Mouse (Mus musculus): ENCODE measurements around the gene Ndufaf2. TPM values are rescaled to one million over a fixed set of nuclear protein-coding genes. Genes with fewer than 3 reads are reported as not detected.

Gene Ndufaf2
- total and polyA plus RNA-seq, 2 experiments from 2014 or later: 14.8 to 72.0 TPM

DNA sequence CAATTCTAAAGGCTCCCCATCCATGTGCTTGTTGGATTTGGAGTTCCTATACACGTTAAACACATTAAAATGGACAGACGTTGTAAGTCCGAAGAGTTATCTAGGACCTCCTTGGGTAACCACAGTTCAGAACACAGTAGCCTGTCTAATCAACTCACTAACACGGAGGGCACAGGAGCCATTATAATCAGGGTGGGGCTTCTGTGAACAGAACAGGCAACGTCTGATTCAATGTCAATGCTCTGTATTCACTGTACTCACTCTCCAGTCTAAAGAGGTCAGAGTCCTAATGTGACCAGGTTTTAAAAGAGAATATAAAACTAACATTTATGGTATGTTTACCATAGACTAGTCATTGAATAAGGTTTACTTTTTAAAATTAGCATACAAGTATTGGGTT is 63.7 kb downstream of the Ndufaf2 start:
- TF ChIP-seq CTCF (IDR thresholded peaks at IDR 0.05): no peak
- 95% methylated on average over 5 of the region's 5 CpGs for WGBS

DNA sequence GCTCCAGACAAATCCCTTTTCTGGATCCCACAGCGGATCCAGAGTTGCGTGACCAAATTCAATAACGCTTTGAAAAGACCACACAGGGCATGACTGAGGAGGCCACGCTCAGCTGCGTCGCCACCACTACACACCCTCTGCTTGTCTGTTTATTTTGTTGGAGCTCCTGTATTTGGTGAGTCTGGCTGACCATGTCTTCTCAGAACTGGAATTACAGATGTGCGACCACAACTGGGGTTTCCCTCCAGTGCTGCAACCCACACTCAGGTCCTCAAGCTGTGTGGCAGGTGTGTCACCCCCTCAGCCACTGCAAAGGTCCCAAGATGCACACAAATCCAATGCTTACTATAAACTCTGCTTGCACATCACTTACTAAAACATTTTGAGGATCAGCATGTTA is 66.1 kb downstream of the Ndufaf2 start:
- TF ChIP-seq CTCF (IDR thresholded peaks at IDR 0.05): no peak
- ATAC-seq (ENCODE audit: low FRiP score) (no peak), DNase-seq (ENCODE audit: low spot score) (no peak)
- H3K36me3 ChIP-seq (ENCODE audit: insufficient read depth, low read length): peaks cover 6% of the 10 kb centered on the region; the same call in 1 of the 2 replicates
- no peaks in the 10 kb centered on the region for H3K4me1 ChIP-seq (ENCODE audit: insufficient read depth, low read length)
- H3K4me2 ChIP-seq (ENCODE audit: low read depth, low read length, poor library complexity, severe bottlenecking): no peak overlapping the region
- H3K9me3 ChIP-seq (ENCODE audit: low read length): no peaks in the 10 kb centered on the region
- no peaks in the 10 kb centered on the region for H3K27me3 ChIP-seq (ENCODE audit: insufficient read depth, low read length)
- H3K27ac ChIP-seq (ENCODE audit: low read depth, low read length): no peak overlapping the region
- no peak overlapping the region for H3K9ac ChIP-seq (replicated peaks; ENCODE audit: low read length, poor library complexity, severe bottlenecking)
- H3K4me3 ChIP-seq (ENCODE audit: low read depth, low read length): no peak overlapping the region
- 69% methylated on average over 7 of the region's 7 CpGs for WGBS

More for the DNA sequence above, 63.7 kb downstream of the Ndufaf2 start:
- Histone ChIP-seq H3K4me3 (ENCODE audit: low read depth, low read length) (no peak overlapping the region), H3K9ac (replicated peaks; ENCODE audit: low read length, poor library complexity, severe bottlenecking) (no peak overlapping the region), H3K36me3 (ENCODE audit: insufficient read depth, low read length) (peaks cover 6% of the 10 kb centered on the region; the same call in 1 of the 2 replicates), H3K27me3 (ENCODE audit: insufficient read depth, low read length) (no peaks in the 10 kb centered on the region), H3K27ac (ENCODE audit: low read depth, low read length) (no peak overlapping the region), H3K4me1 (ENCODE audit: insufficient read depth, low read length) (no peaks in the 10 kb centered on the region), H3K9me3 (ENCODE audit: low read length) (no peaks in the 10 kb centered on the region), H3K4me2 (ENCODE audit: low read depth, low read length, poor library complexity, severe bottlenecking) (no peak overlapping the region)
- ATAC-seq (ENCODE audit: low FRiP score): no peak
- DNase-seq (ENCODE audit: low spot score): no peak

DNA sequence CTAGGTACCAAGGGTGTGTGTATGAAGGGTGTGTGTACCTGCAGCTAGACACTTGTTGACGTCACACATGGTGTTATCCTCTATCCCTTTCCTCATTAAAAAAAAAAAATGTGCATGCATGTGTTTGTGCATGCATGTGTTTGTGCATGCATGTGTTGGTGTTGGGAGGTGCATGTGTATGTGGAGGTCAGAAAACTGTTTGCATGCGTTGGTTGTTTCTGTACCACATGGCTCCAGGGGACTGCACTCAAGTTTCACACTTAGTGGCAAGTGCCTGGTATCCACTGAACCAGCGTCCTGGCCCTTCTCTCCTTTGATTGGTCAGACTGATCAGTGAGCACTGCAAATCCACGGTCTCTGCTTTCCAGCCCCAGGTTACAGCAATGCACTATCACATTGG is 71.7 kb downstream of the Ndufaf2 start:
- no peak overlapping the region for H3K27ac ChIP-seq (ENCODE audit: low read depth, low read length)
- no peak for DNase-seq (ENCODE audit: low spot score)
- WGBS: 77% methylated on average over 4 of the region's 4 CpGs
- no peak overlapping the region for H3K4me3 ChIP-seq (ENCODE audit: low read depth, low read length)
- TF ChIP-seq CTCF (IDR thresholded peaks at IDR 0.05): no peak
- no peak for ATAC-seq (ENCODE audit: low FRiP score)
- peaks cover 6% of the 10 kb centered on the region; the same call in 1 of the 2 replicates for H3K36me3 ChIP-seq (ENCODE audit: insufficient read depth, low read length)
- no peak overlapping the region for H3K9ac ChIP-seq (replicated peaks; ENCODE audit: low read length, poor library complexity, severe bottlenecking)
- no peaks in the 10 kb centered on the region for H3K4me1 ChIP-seq (ENCODE audit: insufficient read depth, low read length)
- H3K4me2 ChIP-seq (ENCODE audit: low read depth, low read length, poor library complexity, severe bottlenecking): no peak overlapping the region
- H3K27me3 ChIP-seq (ENCODE audit: insufficient read depth, low read length): no peaks in the 10 kb centered on the region
- no peaks in the 10 kb centered on the region for H3K9me3 ChIP-seq (ENCODE audit: low read length)

DNA sequence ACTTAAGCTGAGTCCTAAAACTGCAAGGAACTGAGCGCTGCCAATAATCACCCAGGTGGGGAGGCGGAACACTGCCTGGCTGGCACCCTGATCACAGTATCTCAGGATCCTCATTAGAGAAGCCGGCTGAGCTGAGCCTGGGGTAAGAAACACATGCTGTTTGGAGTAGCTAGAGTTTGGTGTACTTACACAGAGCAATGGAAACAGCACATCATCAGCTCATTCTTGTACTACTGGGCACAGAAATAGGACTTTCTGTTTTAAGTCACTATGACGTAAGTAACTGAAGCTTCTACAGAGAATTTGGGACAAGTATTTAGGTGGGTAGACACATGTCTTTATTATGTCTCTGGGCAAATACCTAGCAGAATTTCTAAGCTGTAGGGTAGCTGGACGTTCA is 72.4 kb downstream of the Ndufaf2 start:
- no peak overlapping the region for H3K4me2 ChIP-seq (ENCODE audit: low read depth, low read length, poor library complexity, severe bottlenecking)
- TF ChIP-seq CTCF (IDR thresholded peaks at IDR 0.05): no peak
- H3K27ac ChIP-seq (ENCODE audit: low read depth, low read length): no peak overlapping the region
- WGBS: 78% methylated on average over 5 of the region's 5 CpGs
- no peak for ATAC-seq (ENCODE audit: low FRiP score)
- H3K9me3 ChIP-seq (ENCODE audit: low read length): no peaks in the 10 kb centered on the region
- H3K9ac ChIP-seq (replicated peaks; ENCODE audit: low read length, poor library complexity, severe bottlenecking): no peak overlapping the region
- no peaks in the 10 kb centered on the region for H3K4me1 ChIP-seq (ENCODE audit: insufficient read depth, low read length)
- H3K36me3 ChIP-seq (ENCODE audit: insufficient read depth, low read length): peaks cover 6% of the 10 kb centered on the region; the same call in 1 of the 2 replicates
- H3K4me3 ChIP-seq (ENCODE audit: low read depth, low read length): no peak overlapping the region
- no peak for DNase-seq (ENCODE audit: low spot score)
- no peaks in the 10 kb centered on the region for H3K27me3 ChIP-seq (ENCODE audit: insufficient read depth, low read length)

DNA sequence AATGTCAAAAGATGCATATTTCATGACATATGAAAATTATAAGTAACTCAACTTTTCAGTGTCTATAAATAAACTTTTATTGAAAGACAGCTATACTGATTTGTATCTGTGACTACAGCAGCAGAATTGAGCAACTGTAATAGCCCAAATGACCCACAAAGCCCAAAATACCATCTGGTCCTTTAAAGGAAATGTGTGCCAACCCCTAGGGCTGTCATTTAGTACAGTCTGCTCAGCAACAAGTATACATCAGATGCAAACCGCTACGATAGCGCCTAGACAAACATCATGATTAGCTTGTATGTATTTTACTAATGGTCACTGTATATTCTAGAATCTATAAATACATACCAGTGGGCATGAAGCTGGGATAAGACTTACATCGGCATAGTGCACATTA is 74.3 kb downstream of the Ndufaf2 start:
- Histone ChIP-seq H3K27me3 (ENCODE audit: insufficient read depth, low read length) (no peaks in the 10 kb centered on the region), H3K4me1 (ENCODE audit: insufficient read depth, low read length) (no peaks in the 10 kb centered on the region), H3K36me3 (ENCODE audit: insufficient read depth, low read length) (no peaks in the 10 kb centered on the region), H3K9ac (replicated peaks; ENCODE audit: low read length, poor library complexity, severe bottlenecking) (no peak overlapping the region), H3K27ac (ENCODE audit: low read depth, low read length) (no peak overlapping the region), H3K9me3 (ENCODE audit: low read length) (no peaks in the 10 kb centered on the region), H3K4me3 (ENCODE audit: low read depth, low read length) (no peak overlapping the region), H3K4me2 (ENCODE audit: low read depth, low read length, poor library complexity, severe bottlenecking) (no peak overlapping the region)
- no peak for ATAC-seq (ENCODE audit: low FRiP score)
- DNase-seq (ENCODE audit: low spot score): no peak
- no peak for TF ChIP-seq CTCF (IDR thresholded peaks at IDR 0.05)
- 94% methylated on average over 4 of the region's 4 CpGs for WGBS

DNA sequence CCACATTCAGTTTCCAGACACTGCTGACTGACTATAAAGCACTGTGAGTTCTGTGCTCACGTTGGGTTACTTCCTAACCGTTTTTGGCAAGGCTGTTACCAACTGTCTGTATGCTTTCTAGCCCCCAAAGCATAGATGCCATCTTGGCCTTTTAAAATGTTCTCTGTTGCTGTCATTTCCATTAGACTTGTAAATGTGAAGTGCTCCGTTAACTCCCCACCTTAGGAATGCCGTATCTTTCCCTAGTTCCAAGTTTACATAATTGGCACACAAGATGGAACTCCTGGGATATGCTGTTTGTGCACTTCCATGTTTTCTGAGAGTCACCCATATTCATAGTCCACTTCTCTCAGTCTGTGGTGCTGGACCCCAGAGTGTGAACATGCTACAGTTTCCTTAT is 80.5 kb downstream of the Ndufaf2 start:
- H3K4me3 ChIP-seq (ENCODE audit: low read depth, low read length): no peak overlapping the region
- H3K27ac ChIP-seq (ENCODE audit: low read depth, low read length): no peak overlapping the region
- H3K4me2 ChIP-seq (ENCODE audit: low read depth, low read length, poor library complexity, severe bottlenecking): no peak overlapping the region
- no peaks in the 10 kb centered on the region for H3K4me1 ChIP-seq (ENCODE audit: insufficient read depth, low read length)
- no peaks in the 10 kb centered on the region for H3K9me3 ChIP-seq (ENCODE audit: low read length)
- TF ChIP-seq CTCF (IDR thresholded peaks at IDR 0.05): no peak
- no peak for ATAC-seq (ENCODE audit: low FRiP score)
- no peak overlapping the region for H3K9ac ChIP-seq (replicated peaks; ENCODE audit: low read length, poor library complexity, severe bottlenecking)
- no peaks in the 10 kb centered on the region for H3K27me3 ChIP-seq (ENCODE audit: insufficient read depth, low read length)
- no peaks in the 10 kb centered on the region for H3K36me3 ChIP-seq (ENCODE audit: insufficient read depth, low read length)
- 73% methylated on average over 4 of the region's 4 CpGs for WGBS
- DNase-seq (ENCODE audit: low spot score): no peak

Data from midbrain, postnatal 0 days (tissue).